Mouse (Mus musculus) MEL (cell line): ENCODE data around the gene Cox4i1. TPM values are rescaled to one million over a fixed set of nuclear protein-coding genes. Genes with fewer than 3 reads are reported as not detected.

Experiments used
- DNase-seq: peaks from one replicate; pipeline ENCODE4 v3.0.0; 2011; ENCODE audit warnings: low read depth, low spot score
- H3K27ac ChIP-seq: 2 replicates; pipeline ENCODE4 v1.5.1; 2012; ENCODE audit warnings: low read depth, mild to moderate bottlenecking, control low read depth, low read length, moderate library complexity; ENCODE audit not compliant: control insufficient read depth
- H3K27me3 ChIP-seq, 2 experiments: fragments of 150-350 bp in 1 of 2; sonication (generic) in 1 of 2; 2 replicates each; pipeline ENCODE4 v1.6.1; 2012; ENCODE audit warnings: low read length in 2 of 2, mild to moderate bottlenecking in 2 of 2, improper control_type of control experiment in 1 of 2, moderate library complexity in 1 of 2; ENCODE audit not compliant: insufficient read depth in 2 of 2, control insufficient read depth in 1 of 2
- H3K36me3 ChIP-seq, 2 experiments: 2 replicates each; pipeline ENCODE4 v1.6.1; 2012 to 2014; ENCODE audit warnings: low read length in 2 of 2, improper control_type of control experiment in 1 of 2, inconsistent platforms in 1 of 2, mild to moderate bottlenecking in 1 of 2; ENCODE audit not compliant: insufficient read depth in 2 of 2, control insufficient read depth in 1 of 2
- H3K4me1 ChIP-seq, 2 experiments: fragments of 150-350 bp in 1 of 2; sonication (generic) in 1 of 2; 2 replicates each; pipeline ENCODE4 v1.6.1; 2012; ENCODE audit warnings: low read length in 2 of 2, improper control_type of control experiment in 1 of 2, mild to moderate bottlenecking in 1 of 2; ENCODE audit not compliant: insufficient read depth in 2 of 2, control insufficient read depth in 1 of 2
- H3K4me3 ChIP-seq, 2 experiments: fragments of 150-350 bp in 1 of 2; sonication (generic) in 1 of 2; 2 replicates each; pipeline ENCODE4 v1.5.1; 2012; ENCODE audit warnings: low read depth in 2 of 2, low read length in 2 of 2, mild to moderate bottlenecking in 2 of 2, moderate library complexity in 2 of 2, control low read depth in 1 of 2, improper control_type of control experiment in 1 of 2; ENCODE audit not compliant: control insufficient read depth in 1 of 2, insufficient read depth in 1 of 2
- H3K79me2 ChIP-seq: 2 replicates; pipeline ENCODE4 v1.6.1; 2012; ENCODE audit warnings: mild to moderate bottlenecking, low read length, moderate library complexity; ENCODE audit not compliant: control insufficient read depth, poor library complexity, insufficient read depth
- H3K9ac ChIP-seq: 2 replicates; pipeline ENCODE4 v1.6.1; 2012; ENCODE audit warnings: low read depth, mild to moderate bottlenecking, control low read depth, low read length, moderate library complexity; ENCODE audit not compliant: control insufficient read depth, poor library complexity, severe bottlenecking
- H3K9me3 ChIP-seq: fragments of 150-350 bp; sonication (generic); replicated peaks from 2 replicates; pipeline ENCODE4 v1.6.1; 2012; ENCODE audit warnings: mild to moderate bottlenecking, low read length, improper control_type of control experiment, moderate library complexity; ENCODE audit not compliant: insufficient read depth
- CHD1 ChIP-seq: IDR thresholded peaks from 2 replicates; pipeline ENCODE4 v1.6.1; 2012; ENCODE audit warnings: low read depth, mild to moderate bottlenecking, inconsistent platforms, low read length, improper control_type of control experiment
- CTCF ChIP-seq, 3 experiments: IDR thresholded peaks in 2 of 3; conservative IDR thresholded peaks in 1 of 3; 2 replicates each; pipeline ENCODE4 v1.5.1; 2011 to 2012; ENCODE audit warnings: low read length in 3 of 3, low read depth in 2 of 3, mild to moderate bottlenecking in 2 of 3, improper control_type of control experiment in 1 of 3, inconsistent platforms in 1 of 3, mixed read lengths in 1 of 3, moderate library complexity in 1 of 3; ENCODE audit not compliant: control insufficient read depth in 1 of 3, insufficient read depth in 1 of 3, poor library complexity in 1 of 3, severe bottlenecking in 1 of 3
- E2F4 ChIP-seq: IDR thresholded peaks from 2 replicates; pipeline ENCODE4 v1.6.1; 2011; ENCODE audit warnings: low read depth, low read length, improper control_type of control experiment, borderline replicate concordance
- ETS1 ChIP-seq: IDR thresholded peaks from 2 replicates; pipeline ENCODE4 v1.6.1; 2012; ENCODE audit warnings: low read depth, mild to moderate bottlenecking, inconsistent platforms, low read length, improper control_type of control experiment, moderate library complexity
- HCFC1 ChIP-seq: IDR thresholded peaks from 2 replicates; pipeline ENCODE4 v1.6.1; 2012; ENCODE audit warnings: low read depth, mild to moderate bottlenecking, inconsistent platforms, low read length, improper control_type of control experiment, moderate library complexity
- JUND ChIP-seq: IDR thresholded peaks from 2 replicates; pipeline ENCODE4 v1.6.1; 2011; ENCODE audit warnings: low read depth, mild to moderate bottlenecking, improper control_type of control experiment, low read length
- KAT2A ChIP-seq: conservative IDR thresholded peaks from 2 replicates; pipeline ENCODE4 v1.6.1; 2012; ENCODE audit warnings: low read depth, low read length, improper control_type of control experiment, inconsistent platforms
- MEF2A ChIP-seq: IDR thresholded peaks from 2 replicates; pipeline ENCODE4 v1.6.1; 2014; ENCODE audit warnings: low read depth, mild to moderate bottlenecking, inconsistent platforms, low read length, improper control_type of control experiment; ENCODE audit not compliant: poor library complexity, insufficient replicate concordance, severe bottlenecking; ENCODE audit errors: extremely low read depth
- MXI1 ChIP-seq: IDR thresholded peaks from 2 replicates; pipeline ENCODE4 v1.6.1; 2011; ENCODE audit warnings: mild to moderate bottlenecking, low read depth, low read length, improper control_type of control experiment
- NRF1 ChIP-seq: IDR thresholded peaks from 2 replicates; pipeline ENCODE4 v1.6.1; 2014; ENCODE audit warnings: low read depth, mild to moderate bottlenecking, inconsistent platforms, low read length, improper control_type of control experiment, moderate library complexity; ENCODE audit not compliant: poor library complexity, insufficient read depth, severe bottlenecking
- POLR2A ChIP-seq, 2 experiments: IDR thresholded peaks; 2 replicates each; pipeline ENCODE4 v1.6.1; 2011 to 2012; ENCODE audit warnings: low read length in 2 of 2, mild to moderate bottlenecking in 2 of 2, control low read depth in 1 of 2, improper control_type of control experiment in 1 of 2, low read depth in 1 of 2, moderate library complexity in 1 of 2; ENCODE audit not compliant: control insufficient read depth in 1 of 2, insufficient read depth in 1 of 2, poor library complexity in 1 of 2
- POLR2AphosphoS2 ChIP-seq: IDR thresholded peaks from 2 replicates; pipeline ENCODE4 v1.6.1; 2011; ENCODE audit warnings: low read length, improper control_type of control experiment
- POLR2AphosphoS5 ChIP-seq: IDR thresholded peaks from 2 replicates; pipeline ENCODE4 v1.6.1; 2012; ENCODE audit warnings: low read depth, borderline replicate concordance, mild to moderate bottlenecking, inconsistent platforms, low read length, moderate library complexity, mixed read lengths
- RAD21 ChIP-seq: IDR thresholded peaks from 2 replicates; pipeline ENCODE4 v1.6.1; 2011; ENCODE audit warnings: mild to moderate bottlenecking, low read depth, low read length, improper control_type of control experiment
- SMC3 ChIP-seq: IDR thresholded peaks from 2 replicates; pipeline ENCODE4 v1.6.1; 2011; ENCODE audit warnings: low read depth, low read length, improper control_type of control experiment
- TAL1 ChIP-seq: IDR thresholded peaks from 2 replicates; pipeline ENCODE4 v1.6.1; 2012; ENCODE audit warnings: mild to moderate bottlenecking, inconsistent platforms, low read length, moderate library complexity, mixed read lengths
- TBP ChIP-seq: IDR thresholded peaks from 2 replicates; pipeline ENCODE4 v1.8.0; 2011; ENCODE audit warnings: low read depth, low read length, improper control_type of control experiment
- UBTF ChIP-seq: IDR thresholded peaks from 2 replicates; pipeline ENCODE4 v1.6.1; 2012; ENCODE audit warnings: low read depth, mild to moderate bottlenecking, inconsistent platforms, low read length, improper control_type of control experiment, moderate library complexity, borderline replicate concordance; ENCODE audit not compliant: insufficient read depth
- ZKSCAN1 ChIP-seq: IDR thresholded peaks from 2 replicates; pipeline ENCODE4 v1.6.1; 2012; ENCODE audit warnings: low read depth, mild to moderate bottlenecking, inconsistent platforms, low read length, improper control_type of control experiment, moderate library complexity
- ZNF384 ChIP-seq: IDR thresholded peaks from 2 replicates; pipeline ENCODE4 v1.6.1; 2012; ENCODE audit warnings: low read depth, mild to moderate bottlenecking, inconsistent platforms, low read length, improper control_type of control experiment
- polyA plus RNA-seq, 2 experiments: library from polyadenylated mRNA; stranded (reverse) in 1 of 2; unstranded in 1 of 2; fragments of >175 nt in 1 of 2; fragments of >200 nt in 1 of 2; gene quantifications; 2 replicates each; pipeline versions ENCODE4 v1.2.1 to v1.2.4; 2012; ENCODE audit warnings: low replicate concordance in 2 of 2, low read depth in 1 of 2; ENCODE audit not compliant: insufficient read length in 2 of 2, insufficient read depth in 1 of 2, missing spikeins in 1 of 2
- total RNA-seq: library from RNA; depleted of rRNA; stranded (reverse); fragments of 300-350 nt; gene quantifications from 2 replicates; pipeline ENCODE4 v1.2.3, GENCODE M21; 2012

The Cox4i1 gene
- total and polyA plus RNA-seq, 3 experiments: 1,011 to 2,173 (median 1,431) TPM

- no peak for DNase-seq
- no peaks in the 10 kb centered on the region for H3K79me2 ChIP-seq
- peaks cover 0 to 5% of the 10 kb centered on the region in 2 experiments; a peak in 2 of 4 replicates for H3K36me3 ChIP-seq
- H3K27ac ChIP-seq: no peak overlapping the region
- no peaks in the 10 kb centered on the region for H3K27me3 ChIP-seq
- TF ChIP-seq HCFC1: no peak
- no peak for TF ChIP-seq SMC3
- no peak for TF ChIP-seq JUND
- TF ChIP-seq, all 39 proteins: peak for 0
- Histone ChIP-seq H3K9ac (no peak overlapping the region), H3K9me3 (no peaks in the 10 kb centered on the region), H3K4me3 (no peak overlapping the region), H3K4me1 (peaks cover 0 to 9% of the 10 kb centered on the region in 2 experiments; a peak in 2 of 4 replicates)
Measured at GRCm38 (mm10) chr8:120681113-120681512, 13.1 kb downstream of the Cox4i1 start.

GRCm38 (mm10) chr8:120683602-120684001 lies 15.6 kb downstream of the Cox4i1 start:
- no peak overlapping the region for H3K27ac ChIP-seq
- H3K4me3 ChIP-seq: no peak overlapping the region
- peaks cover 0 to 9% of the 10 kb centered on the region in 2 experiments; a peak in 2 of 4 replicates for H3K4me1 ChIP-seq
- H3K9me3 ChIP-seq: no peaks in the 10 kb centered on the region
- H3K79me2 ChIP-seq: no peaks in the 10 kb centered on the region
- H3K36me3 ChIP-seq: peaks cover 0 to 5% of the 10 kb centered on the region in 2 experiments; a peak in 2 of 4 replicates
- no peak overlapping the region for H3K9ac ChIP-seq
- TF ChIP-seq E2F4: no peak
- peak; percentile 65 to 80 (median 67) for TF ChIP-seq CTCF (IDR thresholded peaks at IDR 0.05 in 2 of 3, conservative IDR thresholded peaks at IDR 0.05 in 1 of 3; ENCODE audit: control insufficient read depth in 1 of 3, insufficient read depth in 1 of 3, low read depth in 2 of 3, low read length in 3 of 3, poor library complexity in 1 of 3, severe bottlenecking in 1 of 3)
- TF ChIP-seq NRF1: no peak
- TF ChIP-seq RAD21: peak; percentile 44
- no peak for TF ChIP-seq TBP
- no peak for TF ChIP-seq POLR2A (IDR thresholded peaks at IDR 0.05; ENCODE audit: control insufficient read depth in 1 of 2, insufficient read depth in 1 of 2, low read depth in 1 of 2, low read length in 2 of 2, poor library complexity in 1 of 2)
- no peak for TF ChIP-seq POLR2AphosphoS5
- TF ChIP-seq UBTF: no peak
- no peak for TF ChIP-seq ZKSCAN1
- no peak for TF ChIP-seq CHD1
- no peak for TF ChIP-seq ZNF384
- TF ChIP-seq SMC3: peak; percentile 49
- no peak for TF ChIP-seq HCFC1
- TF ChIP-seq MXI1: no peak
- no peak for TF ChIP-seq TAL1
- TF ChIP-seq KAT2A: no peak
- no peak for TF ChIP-seq MEF2A
- no peak for TF ChIP-seq POLR2AphosphoS2
- no peak for TF ChIP-seq ETS1
- peak; percentile 60 for DNase-seq
- no peaks in the 10 kb centered on the region for H3K27me3 ChIP-seq
